Mouse (Mus musculus) lung, embryonic 14.5 days (tissue): ENCODE data around the gene Fbxw2. TPM values are rescaled to one million over a fixed set of nuclear protein-coding genes. Genes with fewer than 3 reads are reported as not detected.
A peak's percentile ranks its signal among the peaks of the same experiment; 100 is the strongest.

Experiments used
- ATAC-seq: fragments of 200-750 bp; cut with Nextera tagmentation; 2 replicates; pipeline ENCODE4 v1.8.0; 2017; ENCODE audit warnings: mild to moderate bottlenecking, moderate TSS enrichment, moderate library complexity; ENCODE audit not compliant: insufficient read depth
- DNase-seq: peaks from one replicate; pipeline ENCODE4 v3.0.0-alpha.2; 2015
- H3K27ac ChIP-seq: fragments of 300-500 bp; sonication (generic); 2 replicates; pipeline ENCODE4 v1.5.1; 2014; ENCODE audit warnings: low read depth, mild to moderate bottlenecking, moderate library complexity
- H3K27me3 ChIP-seq: fragments of 300-500 bp; sonication (generic); 2 replicates; pipeline ENCODE4 v1.6.1; 2014; ENCODE audit warnings: low read length, control low read depth; ENCODE audit not compliant: insufficient read depth
- H3K36me3 ChIP-seq: fragments of 300-500 bp; sonication (generic); 2 replicates; pipeline ENCODE4 v1.6.1; 2014; ENCODE audit warnings: control low read depth; ENCODE audit not compliant: insufficient read depth
- H3K4me1 ChIP-seq: fragments of 300-500 bp; sonication (generic); 2 replicates; pipeline ENCODE4 v1.6.1; 2014; ENCODE audit warnings: antibody characterized with exemption, control low read depth; ENCODE audit not compliant: insufficient read depth
- H3K4me2 ChIP-seq: fragments of 300-500 bp; sonication (generic); 2 replicates; pipeline ENCODE4 v1.6.1; 2014; ENCODE audit warnings: mild to moderate bottlenecking
- H3K4me3 ChIP-seq: fragments of 300-500 bp; sonication (generic); 2 replicates; pipeline ENCODE4 v1.5.1; 2014; ENCODE audit warnings: low read depth, low read length
- H3K9ac ChIP-seq: fragments of 300-500 bp; sonication (generic); 2 replicates; pipeline ENCODE4 v1.6.1; 2014
- H3K9me3 ChIP-seq: fragments of 300-500 bp; sonication (generic); 2 replicates; pipeline ENCODE4 v1.6.1; 2016; ENCODE audit warnings: low read depth, low read length, control low read depth
- CTCF ChIP-seq: IDR thresholded peaks from 2 replicates; pipeline ENCODE4 v1.5.1; 2016; ENCODE audit warnings: antibody characterized with exemption, low read depth
- WGBS: fragments of 180-500 bp; shearing (Covaris S2); extraction: QIAGEN DNeasy Blood & Tissue Kit; methylation state at CpG from one replicate; pipeline ENCODE4 v1.1.7; 2014; 5-methylcytosine and 5-hydroxymethylcytosine counted together
- polyA plus RNA-seq: library from polyadenylated mRNA; unstranded; fragments of >200 nt; fragmentation: Nextera tagmentation; extraction: Ambion mirVana; gene quantifications from 2 replicates; pipeline ENCODE4 v1.2.1, GENCODE M21; 2014

Gene Fbxw2
- polyA plus RNA-seq, 1 experiment from 2014 or later, result 77.5 TPM

DNA sequence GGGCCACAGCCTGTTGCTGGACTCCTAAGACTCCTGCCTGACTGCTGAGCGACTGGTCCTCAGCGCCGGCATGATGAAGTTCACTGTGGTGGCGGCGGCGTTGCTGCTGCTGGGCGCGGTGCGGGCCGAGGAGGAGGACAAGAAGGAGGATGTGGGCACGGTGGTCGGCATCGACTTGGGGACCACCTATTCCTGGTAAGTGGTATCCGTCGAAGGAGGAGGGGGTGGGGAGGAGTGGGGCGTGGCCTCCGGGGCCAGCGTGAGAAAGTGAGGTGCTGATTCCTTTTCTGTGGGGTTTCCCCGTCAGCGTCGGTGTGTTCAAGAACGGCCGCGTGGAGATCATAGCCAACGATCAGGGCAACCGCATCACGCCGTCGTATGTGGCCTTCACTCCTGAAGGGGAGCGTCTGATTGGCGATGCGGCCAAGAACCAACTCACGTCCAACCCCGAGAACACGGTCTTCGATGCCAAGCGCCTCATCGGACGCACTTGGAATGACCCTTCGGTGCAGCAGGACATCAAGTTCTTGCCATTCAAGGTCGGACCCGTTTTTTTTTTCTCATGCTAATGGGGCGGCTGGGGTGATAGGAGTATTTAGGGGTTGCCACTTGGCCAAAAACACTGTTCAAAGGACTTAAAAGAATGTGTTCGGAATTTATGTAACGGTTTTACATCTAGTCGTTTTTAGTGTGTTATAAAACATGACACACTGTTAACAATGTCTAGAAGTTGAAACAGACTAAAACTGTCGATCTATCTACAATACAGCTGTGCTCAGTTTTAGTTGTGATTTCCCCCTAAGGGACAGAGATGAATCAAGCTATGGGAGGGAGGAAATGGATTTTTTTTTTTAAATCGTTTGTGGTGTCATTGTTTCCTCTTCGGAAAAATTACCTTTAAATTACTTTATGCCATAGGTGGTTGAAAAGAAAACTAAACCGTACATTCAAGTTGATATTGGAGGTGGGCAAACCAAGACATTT lies 53.6 kb downstream of the Fbxw2 start:
- Histone ChIP-seq H3K4me1 (peaks cover 29% of the 10 kb centered on the region), H3K36me3 (peaks cover 51% of the 10 kb centered on the region), H3K9ac (peak overlapping the region; percentile 99), H3K27ac (peak overlapping the region; percentile 93), H3K4me2 (peak overlapping the region; percentile 62), H3K27me3 (no peaks in the 10 kb centered on the region), H3K9me3 (no peaks in the 10 kb centered on the region), H3K4me3 (peak overlapping the region; percentile 94)
- WGBS, result 2% methylated on average over 50 of the region's 50 CpGs
- TF ChIP-seq CTCF, result no peak
- ATAC-seq (peak; percentile 21; the same call in 1 of the 2 replicates), DNase-seq (peak; percentile 65)

DNA sequence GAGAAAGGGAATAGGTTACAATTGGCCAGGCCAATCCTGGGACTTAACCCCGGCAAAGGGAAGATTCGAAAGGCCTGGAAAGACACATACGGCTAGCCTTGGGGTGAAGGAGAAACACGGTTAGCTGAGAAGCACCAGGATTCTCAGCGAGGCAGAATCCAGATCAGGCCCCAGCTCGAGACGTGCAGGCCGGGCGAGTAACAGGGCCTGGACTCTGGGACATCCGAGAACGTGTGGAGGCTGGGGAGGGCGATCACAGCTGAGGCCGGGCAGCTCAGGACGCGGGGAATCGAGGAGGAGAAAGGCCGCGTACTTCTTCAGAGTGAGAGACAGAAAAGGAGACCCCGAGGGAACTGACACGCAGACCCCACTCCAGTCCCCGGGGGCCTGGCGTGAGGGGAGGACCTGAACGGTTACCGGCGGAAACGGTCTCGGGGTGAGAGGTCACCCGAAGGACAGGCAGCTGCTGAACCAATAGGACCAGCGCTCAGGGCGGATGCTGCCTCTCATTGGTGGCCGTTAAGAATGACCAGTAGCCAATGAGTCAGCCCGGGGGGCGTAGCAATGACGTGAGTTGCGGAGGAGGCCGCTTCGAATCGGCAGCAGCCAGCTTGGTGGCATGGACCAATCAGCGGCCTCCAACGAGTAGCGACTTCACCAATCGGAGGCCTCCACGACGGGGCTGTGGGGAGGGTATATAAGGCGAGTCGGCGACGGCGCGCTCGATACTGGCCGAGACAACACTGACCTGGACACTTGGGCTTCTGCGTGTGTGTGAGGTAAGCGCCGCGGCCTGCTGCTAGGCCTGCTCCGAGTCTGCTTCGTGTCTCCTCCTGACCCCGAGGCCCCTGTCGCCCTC lies 54.5 kb downstream of the Fbxw2 start, which contains the start of gene Hspa5:
Gene Hspa5, plus strand, starts transcription at position 603 of the 859 bp plus-strand sequence.
- Histone ChIP-seq H3K36me3 (peaks cover 42% of the 10 kb centered on the region), H3K27me3 (no peaks in the 10 kb centered on the region), H3K27ac (peak within 1 kb of the TSS; percentile 93), H3K4me2 (peak within 1 kb of the TSS; percentile 75), H3K9me3 (no peaks in the 10 kb centered on the region), H3K4me1 (peaks cover 29% of the 10 kb centered on the region), H3K4me3 (peak within 1 kb of the TSS; percentile 94), H3K9ac (peak within 1 kb of the TSS; percentile 99)
- under 1% methylated on average over 60 of the region's 60 CpGs for WGBS
- no peak for TF ChIP-seq CTCF
- peak; percentile 100 for DNase-seq
- ATAC-seq, result peak; percentile 99

DNA sequence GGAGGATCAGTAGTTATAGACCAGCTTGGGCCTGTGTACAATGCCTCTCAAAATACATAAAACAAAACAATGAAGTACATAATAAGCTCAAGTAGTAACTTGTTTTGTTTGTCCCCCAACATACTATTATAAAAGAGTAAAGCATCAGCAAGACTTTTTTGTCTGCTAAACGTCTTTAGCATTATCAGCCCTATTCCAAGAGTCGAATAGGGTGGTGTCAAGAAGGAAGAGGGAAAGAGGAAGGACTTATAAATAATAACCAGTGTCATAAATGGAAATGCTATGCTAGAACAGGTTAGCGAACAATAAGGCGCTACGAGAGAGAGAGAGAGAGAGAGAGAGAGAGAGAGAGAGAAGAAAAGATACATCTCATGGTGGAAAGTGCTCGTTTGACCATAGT lies 55.2 kb downstream of the Fbxw2 start:
- peak overlapping the region; percentile 75 for H3K4me2 ChIP-seq
- ATAC-seq, result no peak
- peaks cover 27% of the 10 kb centered on the region for H3K4me1 ChIP-seq
- peak overlapping the region; percentile 94 for H3K4me3 ChIP-seq
- H3K9ac ChIP-seq, result peak overlapping the region; percentile 88
- H3K27ac ChIP-seq, result peak overlapping the region; percentile 87
- H3K27me3 ChIP-seq, result no peaks in the 10 kb centered on the region
- TF ChIP-seq CTCF, result no peak
- WGBS, result 1% methylated on average over 6 of the region's 6 CpGs
- DNase-seq, result no peak
- no peaks in the 10 kb centered on the region for H3K9me3 ChIP-seq
- peaks cover 35% of the 10 kb centered on the region for H3K36me3 ChIP-seq

DNA sequence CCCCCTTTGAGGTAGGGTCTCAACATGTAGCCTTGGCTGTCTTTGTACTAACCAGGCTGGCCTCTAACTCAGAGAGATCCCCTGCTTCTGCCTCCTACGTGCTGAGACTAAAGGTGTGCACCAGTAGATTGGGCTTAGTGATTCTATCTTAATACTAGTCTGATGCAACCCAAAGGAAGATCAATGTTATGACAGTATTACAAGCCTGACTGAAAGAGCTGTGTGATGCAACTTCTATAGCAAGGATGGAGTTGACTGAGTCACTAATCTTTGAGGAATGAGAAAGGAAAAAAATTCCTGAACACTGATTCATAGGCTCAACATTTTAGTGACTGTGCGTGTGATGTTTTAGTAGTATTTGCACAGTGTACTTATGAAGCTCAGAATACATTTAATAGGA lies 56.1 kb downstream of the Fbxw2 start:
- 84% methylated on average over 2 of the region's 2 CpGs for WGBS
- Histone ChIP-seq H3K4me2 (peak overlapping the region; percentile 75), H3K27ac (no peak overlapping the region), H3K9ac (no peak overlapping the region), H3K4me3 (no peak overlapping the region), H3K36me3 (peaks cover 26% of the 10 kb centered on the region), H3K27me3 (no peaks in the 10 kb centered on the region), H3K4me1 (peaks cover 19% of the 10 kb centered on the region), H3K9me3 (no peaks in the 10 kb centered on the region)
- DNase-seq, result no peak
- ATAC-seq, result no peak
- TF ChIP-seq CTCF, result no peak

DNA sequence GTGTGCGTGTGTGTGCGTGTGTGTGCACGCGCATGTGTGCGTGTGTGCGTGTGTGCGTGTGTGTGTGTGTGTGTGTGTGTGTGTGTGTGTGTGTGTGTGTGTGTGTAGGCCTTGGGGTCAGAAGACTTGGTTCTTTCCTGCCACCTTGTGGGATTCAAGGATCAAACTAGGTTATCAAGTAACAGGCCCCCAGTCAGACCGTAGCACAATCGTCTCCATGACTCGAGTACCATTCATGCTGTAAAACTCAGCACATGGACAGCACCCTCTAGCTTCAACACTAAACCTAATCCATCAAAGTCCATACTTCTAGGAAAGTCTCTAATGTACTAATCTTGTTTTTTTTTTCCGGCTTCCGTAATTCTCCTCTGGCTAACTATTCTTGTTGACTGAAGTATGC lies 61.3 kb downstream of the Fbxw2 start:
- Histone ChIP-seq H3K4me3 (no peak overlapping the region), H3K27me3 (no peaks in the 10 kb centered on the region), H3K27ac (no peak overlapping the region), H3K9ac (no peak overlapping the region), H3K4me2 (no peak overlapping the region), H3K36me3 (no peaks in the 10 kb centered on the region), H3K9me3 (no peaks in the 10 kb centered on the region), H3K4me1 (no peaks in the 10 kb centered on the region)
- WGBS, result 54% methylated on average over 12 of the region's 12 CpGs
- no peak for TF ChIP-seq CTCF
- ATAC-seq (no peak), DNase-seq (no peak)

DNA sequence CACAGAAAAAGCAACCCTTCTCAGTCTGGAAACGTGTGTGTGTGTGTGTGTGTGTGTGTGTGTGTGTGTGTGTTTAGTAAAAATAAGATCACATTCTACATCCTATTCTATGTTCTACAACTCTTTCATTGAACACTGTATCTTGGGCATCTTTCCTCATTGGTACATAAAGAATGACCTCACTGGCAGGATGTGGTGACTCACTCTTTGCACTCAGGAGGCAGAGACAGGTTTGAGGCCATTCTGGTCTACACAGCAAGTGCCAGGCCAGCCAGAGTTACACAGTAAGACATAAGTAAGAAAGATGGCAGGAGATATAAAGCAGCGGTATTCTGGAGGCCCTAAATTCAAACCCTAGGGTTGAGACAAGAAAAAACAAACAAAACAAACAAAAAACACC lies 63.2 kb downstream of the Fbxw2 start:
- no peak for ATAC-seq
- no peak for DNase-seq
- no peak overlapping the region for H3K4me3 ChIP-seq
- WGBS, result 48% methylated on average over 2 of the region's 2 CpGs
- TF ChIP-seq CTCF, result no peak
- no peaks in the 10 kb centered on the region for H3K9me3 ChIP-seq
- no peak overlapping the region for H3K27ac ChIP-seq
- no peaks in the 10 kb centered on the region for H3K4me1 ChIP-seq
- H3K4me2 ChIP-seq, result no peak overlapping the region
- H3K27me3 ChIP-seq, result no peaks in the 10 kb centered on the region
- H3K9ac ChIP-seq, result no peak overlapping the region
- no peaks in the 10 kb centered on the region for H3K36me3 ChIP-seq
